Mouse (Mus musculus) lung, postnatal 36 days (tissue): ENCODE results near the gene Irgm2.

Experiments used
- DNase-seq: peaks from one replicate; pipeline ENCODE4 v3.0.0; 2022; ENCODE audit warnings: mixed read lengths

The Irgm2 gene

DNA sequence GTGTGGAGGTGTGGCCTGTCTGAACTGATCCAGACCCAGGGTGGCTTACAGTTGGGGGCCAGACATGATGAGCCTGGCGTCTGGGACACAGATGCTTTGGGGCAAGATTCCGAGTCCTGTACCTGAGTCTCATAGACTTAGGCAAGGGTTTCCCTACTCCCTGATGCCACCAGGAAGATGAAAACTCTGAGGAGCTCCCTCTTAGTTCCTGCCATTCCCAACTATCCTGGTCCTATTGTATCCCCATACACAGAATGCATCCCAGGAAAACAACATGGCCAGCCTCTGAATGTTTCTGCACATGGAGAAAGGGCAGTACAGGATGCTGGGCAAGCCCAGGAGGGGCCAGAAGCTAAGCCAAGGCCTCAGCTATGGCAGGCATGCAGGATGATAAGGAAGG is 64.1 kb downstream of the Irgm2 start:
- no peak for DNase-seq

DNA sequence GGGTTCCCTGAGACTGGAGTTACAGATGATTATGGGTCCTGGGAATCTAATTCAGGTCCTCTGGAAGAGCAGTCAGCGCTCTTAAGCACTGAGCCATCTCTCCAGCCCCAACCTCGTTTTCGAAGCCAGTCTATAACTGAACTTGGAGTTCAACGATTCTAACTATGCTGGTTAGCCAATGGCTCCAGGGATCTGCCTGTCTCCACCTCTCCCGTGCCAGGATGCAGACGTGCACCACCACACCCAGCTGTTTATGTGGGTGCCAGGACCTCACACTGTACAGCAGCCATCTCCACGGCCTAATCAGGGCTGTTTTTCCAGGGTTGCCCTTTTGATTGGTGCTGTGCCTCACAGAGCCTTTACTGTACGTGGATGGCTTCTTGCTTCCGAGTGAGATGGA is 65.1 kb downstream of the Irgm2 start:
- no peak for DNase-seq

DNA sequence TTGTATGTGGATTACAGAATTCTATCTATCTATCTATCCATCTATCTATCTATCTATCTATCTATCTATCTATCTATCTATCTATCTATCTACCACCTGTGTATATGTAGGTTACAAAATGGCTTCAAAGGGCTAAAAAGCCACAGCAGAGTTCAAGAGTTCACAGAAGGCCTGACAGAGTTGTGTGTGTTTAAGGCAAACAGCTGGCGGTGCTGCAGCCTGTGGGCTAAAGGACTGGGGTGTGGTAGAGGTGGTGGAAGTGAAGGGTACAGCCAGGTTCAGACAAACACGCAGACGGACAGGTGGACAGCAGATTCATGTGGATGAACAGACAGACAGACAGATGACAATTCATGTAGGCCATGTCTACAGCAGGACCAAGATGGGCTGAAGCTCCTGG is 68.9 kb downstream of the Irgm2 start:
- DNase-seq, result no peak
